Comparison of ENCODE assay signal across 26 mouse cellular contexts in genomic region chr2:49747670-49748069, GRCm38 (mm10). TPM values are rescaled to one million over a fixed set of nuclear protein-coding genes. Genes with fewer than 3 reads are reported as not detected.
DNase-seq lines count a peak whose midpoint lies in the region; ATAC-seq lines count a peak whose summit lies in the region.
"Had no signal": no experiment of that assay in that cellular context is flagged by ENCODE, and none has a peak within 500 bp of the region (broad histone marks: within the 10 kb centered on the region; RNA-seq: fewer than 3 reads in every experiment).

No protein-coding gene starts in this region.

- WGBS in hindbrain, embryonic 14.5 days, result 62% methylated on average over 2 of the region's 2 CpGs
- WGBS in hindbrain, embryonic 11.5 days, result 79% methylated on average over 2 of the region's 2 CpGs
- 89% methylated on average over 2 of the region's 2 CpGs for WGBS in midbrain, embryonic 13.5 days
- 67% methylated on average over 2 of the region's 2 CpGs for WGBS in midbrain, embryonic 16.5 days
- WGBS in embryonic facial prominence, embryonic 10.5 days, result 78% methylated on average over 2 of the region's 2 CpGs
- 75% methylated on average over 2 of the region's 2 CpGs for WGBS in forebrain, embryonic 11.5 days

- peaks cover 95% of the 10 kb centered on the region for H3K36me3 ChIP-seq in hindbrain, embryonic 14.5 days (replicated peaks; ENCODE audit: control insufficient read depth, insufficient read depth)
- 0 out of 2 replicates have a peak, but pooled peaks cover 5% of the 10 kb centered on the region for H3K36me3 ChIP-seq in hindbrain, embryonic 11.5 days (ENCODE audit: control insufficient read depth, insufficient read depth, low read length)
- peaks cover 90% of the 10 kb centered on the region for H3K36me3 ChIP-seq in midbrain, embryonic 13.5 days
- peaks cover 19% of the 10 kb centered on the region for H3K36me3 ChIP-seq in midbrain, embryonic 16.5 days (ENCODE audit: control insufficient read depth, insufficient read depth, low read length)
- peaks cover 98% of the 10 kb centered on the region for H3K36me3 ChIP-seq in embryonic facial prominence, embryonic 10.5 days (replicated peaks)
- H3K36me3 ChIP-seq in forebrain, embryonic 11.5 days (ENCODE audit: control insufficient read depth, insufficient read depth, low read length), result peaks cover 7% of the 10 kb centered on the region; the same call in 1 of the 2 replicates
- H3K36me3 ChIP-seq: embryonic facial prominence, embryonic 15.5 days; lung, embryonic 15.5 days had no signal

- no peak overlapping the region for H3K9ac ChIP-seq in hindbrain, embryonic 14.5 days
- no peak overlapping the region for H3K9ac ChIP-seq in hindbrain, embryonic 11.5 days (ENCODE audit: low read depth, low read length)
- no peak overlapping the region for H3K9ac ChIP-seq in midbrain, embryonic 13.5 days (replicated peaks)
- H3K9ac ChIP-seq in midbrain, embryonic 16.5 days (ENCODE audit: low read depth, low read length), result no peak overlapping the region
- no peak overlapping the region for H3K9ac ChIP-seq in forebrain, embryonic 11.5 days (ENCODE audit: low read length)
- H3K9ac ChIP-seq: embryonic facial prominence, embryonic 15.5 days; forebrain, embryonic 15.5 days; limb, embryonic 13.5 days; lung, embryonic 15.5 days; neural tube, embryonic 13.5 days had no signal

- H3K4me3 ChIP-seq in hindbrain, embryonic 14.5 days (replicated peaks; ENCODE audit: low read length), result no peak overlapping the region
- no peak overlapping the region for H3K4me3 ChIP-seq in hindbrain, embryonic 11.5 days (ENCODE audit: low read depth, low read length)
- no peak overlapping the region for H3K4me3 ChIP-seq in midbrain, embryonic 13.5 days (replicated peaks)
- no peak overlapping the region for H3K4me3 ChIP-seq in midbrain, embryonic 16.5 days (ENCODE audit: low read depth, low read length)
- H3K4me3 ChIP-seq in embryonic facial prominence, embryonic 10.5 days, result no peak overlapping the region
- no peak overlapping the region for H3K4me3 ChIP-seq in forebrain, embryonic 11.5 days (ENCODE audit: low read depth, low read length)
- H3K4me3 ChIP-seq: embryonic facial prominence, embryonic 15.5 days; forebrain, embryonic 15.5 days; gastrocnemius, adult 2 months; limb, embryonic 13.5 days; lung, embryonic 15.5 days; myocyte; neural tube, embryonic 13.5 days had no signal

- peaks cover 19% of the 10 kb centered on the region for H3K4me1 ChIP-seq in hindbrain, embryonic 14.5 days (replicated peaks; ENCODE audit: control insufficient read depth, insufficient read depth, low read length)
- H3K4me1 ChIP-seq in hindbrain, embryonic 11.5 days (replicated peaks; ENCODE audit: control insufficient read depth, insufficient read depth, low read length), result no peaks in the 10 kb centered on the region
- H3K4me1 ChIP-seq in midbrain, embryonic 13.5 days (replicated peaks), result peaks cover 31% of the 10 kb centered on the region
- peaks cover 11% of the 10 kb centered on the region for H3K4me1 ChIP-seq in midbrain, embryonic 16.5 days (ENCODE audit: control insufficient read depth, insufficient read depth, low read length)
- peaks cover 26% of the 10 kb centered on the region for H3K4me1 ChIP-seq in embryonic facial prominence, embryonic 10.5 days
- no peaks in the 10 kb centered on the region for H3K4me1 ChIP-seq in forebrain, embryonic 11.5 days (replicated peaks; ENCODE audit: control insufficient read depth, insufficient read depth, low read length)

- no peaks in the 10 kb centered on the region for H3K9me3 ChIP-seq in hindbrain, embryonic 14.5 days (ENCODE audit: control insufficient read depth, low read length)
- no peaks in the 10 kb centered on the region for H3K9me3 ChIP-seq in hindbrain, embryonic 11.5 days (ENCODE audit: control insufficient read depth, low read length)
- no peaks in the 10 kb centered on the region for H3K9me3 ChIP-seq in midbrain, embryonic 13.5 days
- no peaks in the 10 kb centered on the region for H3K9me3 ChIP-seq in midbrain, embryonic 16.5 days (replicated peaks; ENCODE audit: control insufficient read depth, low read length, poor library complexity, severe bottlenecking)
- H3K9me3 ChIP-seq in embryonic facial prominence, embryonic 10.5 days, result no peaks in the 10 kb centered on the region
- no peaks in the 10 kb centered on the region for H3K9me3 ChIP-seq in forebrain, embryonic 11.5 days (ENCODE audit: control insufficient read depth, low read length)
- H3K9me3 ChIP-seq: embryonic facial prominence, embryonic 15.5 days; forebrain, embryonic 15.5 days; limb, embryonic 13.5 days; lung, embryonic 15.5 days; neural tube, embryonic 13.5 days had no signal

- no peak for ATAC-seq in hindbrain, embryonic 14.5 days (ENCODE audit: low FRiP score)
- ATAC-seq in hindbrain, embryonic 11.5 days (ENCODE audit: low FRiP score), result no peak
- no peak for ATAC-seq in midbrain, embryonic 13.5 days
- ATAC-seq in midbrain, embryonic 16.5 days, result no peak
- no peak for ATAC-seq in forebrain, embryonic 11.5 days (replicated peaks; ENCODE audit: low FRiP score)
- ATAC-seq: activated CD4-positive, CD25-positive, alpha-beta regulatory T cell, adult 4 months; forebrain, embryonic 15.5 days; intestine, embryonic 16.5 days had no signal

- no peak overlapping the region for H3K4me2 ChIP-seq in hindbrain, embryonic 14.5 days (replicated peaks)
- H3K4me2 ChIP-seq in hindbrain, embryonic 11.5 days (replicated peaks; ENCODE audit: low read depth, low read length), result no peak overlapping the region
- H3K4me2 ChIP-seq in midbrain, embryonic 13.5 days (replicated peaks), result no peak overlapping the region
- no peak overlapping the region for H3K4me2 ChIP-seq in midbrain, embryonic 16.5 days (ENCODE audit: low read length)
- H3K4me2 ChIP-seq in forebrain, embryonic 11.5 days (ENCODE audit: low read depth, low read length, severe bottlenecking), result no peak overlapping the region
- H3K4me2 ChIP-seq: embryonic facial prominence, embryonic 15.5 days; forebrain, embryonic 15.5 days; heart, embryonic 11.5 days; limb, embryonic 13.5 days; liver, embryonic 11.5 days; lung, embryonic 15.5 days; neural tube, embryonic 13.5 days had no signal

- peak overlapping the region; percentile 39; the same call in 1 of the 2 replicates for H3K27ac ChIP-seq in hindbrain, embryonic 14.5 days
- no peak overlapping the region for H3K27ac ChIP-seq in hindbrain, embryonic 11.5 days (ENCODE audit: low read depth, low read length)
- peak overlapping the region; percentile 22; the same call in 1 of the 2 replicates for H3K27ac ChIP-seq in midbrain, embryonic 13.5 days
- H3K27ac ChIP-seq in midbrain, embryonic 16.5 days (ENCODE audit: low read length), result no peak overlapping the region
- 0 out of 2 replicates have a peak overlapping the region, but pooled peaks have one; percentile 19 for H3K27ac ChIP-seq in embryonic facial prominence, embryonic 10.5 days (replicated peaks)
- H3K27ac ChIP-seq in forebrain, embryonic 11.5 days (ENCODE audit: low read depth, low read length), result no peak overlapping the region
- H3K27ac ChIP-seq: embryonic facial prominence, embryonic 15.5 days; gastrocnemius, adult 2 months; limb, embryonic 13.5 days; lung, embryonic 15.5 days; neural tube, embryonic 13.5 days had no signal

- no peak for DNase-seq in hindbrain, embryonic 14.5 days (ENCODE audit: low spot score)
- DNase-seq in hindbrain, embryonic 11.5 days (ENCODE audit: low spot score), result no peak
- peak; percentile 42 for DNase-seq in MN1 (ENCODE audit: low spot score)
- no peak for DNase-seq in embryonic facial prominence, embryonic 10.5 days (ENCODE audit: low spot score)
- no peak for DNase-seq in urinary bladder, postnatal 10 days (ENCODE audit: low spot score)
- DNase-seq in forebrain, embryonic 11.5 days (ENCODE audit: low spot score), result no peak
- DNase-seq: B cell, adult 2 months; cerebellum, adult 11-12 months; cerebellum, postnatal 14 days; gastrocnemius, adult 2 months; gastrocnemius, postnatal 36 days; heart, postnatal 36 days; kidney, adult 8-10 months; kidney, postnatal 14 days had no signal

- no peaks in the 10 kb centered on the region for H3K27me3 ChIP-seq in hindbrain, embryonic 14.5 days (ENCODE audit: control insufficient read depth, insufficient read depth, low read length)
- H3K27me3 ChIP-seq in hindbrain, embryonic 11.5 days (ENCODE audit: control insufficient read depth, insufficient read depth, low read length), result no peaks in the 10 kb centered on the region
- H3K27me3 ChIP-seq in midbrain, embryonic 13.5 days, result no peaks in the 10 kb centered on the region
- no peaks in the 10 kb centered on the region for H3K27me3 ChIP-seq in midbrain, embryonic 16.5 days (ENCODE audit: control insufficient read depth, insufficient read depth, low read depth, low read length)
- no peaks in the 10 kb centered on the region for H3K27me3 ChIP-seq in embryonic facial prominence, embryonic 10.5 days (replicated peaks; ENCODE audit: low read depth, poor library complexity, severe bottlenecking)
- H3K27me3 ChIP-seq in forebrain, embryonic 11.5 days (ENCODE audit: control insufficient read depth, insufficient read depth, low read length), result no peaks in the 10 kb centered on the region
- H3K27me3 ChIP-seq: embryonic facial prominence, embryonic 15.5 days; forebrain, embryonic 15.5 days; limb, embryonic 13.5 days; lung, embryonic 15.5 days; neural tube, embryonic 13.5 days had no signal

RNA-seq across cellular contexts. Expression of gene Lypd6b, which starts 39.8 kb away (rescaled TPM):
- polyA plus RNA-seq in hindbrain, embryonic 14.5 days (2014; fragmentation: Nextera tagmentation; extraction: Ambion mirVana), result 14.6 and 16.7 TPM in 2 replicates
- polyA plus RNA-seq in hindbrain, embryonic 11.5 days (2014; fragmentation: Nextera tagmentation; extraction: Ambion mirVana), result 1.5 and 2.1 TPM in 2 replicates
- polyA plus RNA-seq in midbrain, embryonic 13.5 days (2015; fragmentation: Nextera tagmentation; extraction: Ambion mirVana), result 2.6 and 3.3 TPM in 2 replicates
- 13.3 and 20.5 TPM in 2 replicates for polyA plus RNA-seq in midbrain, embryonic 16.5 days (2015; fragmentation: Nextera tagmentation; extraction: Ambion mirVana)
- polyA plus RNA-seq in embryonic facial prominence, embryonic 10.5 days (2016; fragmentation: Nextera tagmentation; extraction: Ambion mirVana), result 2.9 and 3.9 TPM in 2 replicates
- polyA plus RNA-seq in forebrain, embryonic 11.5 days (2014; fragmentation: Nextera tagmentation; extraction: Ambion mirVana), result 0.92 and 2.4 TPM in 2 replicates

Comparison
In these comparisons a context has a peak if more than half of its experiments do, and no peak if none do; other contexts are left out.
1. H3K27ac ChIP-seq: peak in hindbrain, embryonic 14.5 days (single experiment), midbrain, embryonic 13.5 days (single experiment) and embryonic facial prominence, embryonic 10.5 days (single experiment); none in hindbrain, embryonic 11.5 days (single experiment), midbrain, embryonic 16.5 days (single experiment) and forebrain, embryonic 11.5 days (single experiment).